Mouse (Mus musculus) fibroblast of lung, adult 2 months (primary cell): ENCODE results near the gene Bod1.

Experiments used
- DNase-seq: peaks from one replicate; pipeline ENCODE4 v3.0.0-alpha.2; 2011; ENCODE audit warnings: low read depth

The Bod1 gene

GRCm38 (mm10) chr11:31669172-31669869 lies 2.4 kb downstream of the Bod1 start:
- DNase-seq: no peak

- peak; percentile 28 for DNase-seq
These were observed 7.5 kb downstream of the Bod1 start for GRCm38 (mm10) chr11:31664186-31664585.

GRCm38 (mm10) chr11:31663501-31663900 lies 8.2 kb downstream of the Bod1 start:
- no peak for DNase-seq

- peak; percentile 60 for DNase-seq
These were observed 8.7 kb downstream of the Bod1 start for GRCm38 (mm10) chr11:31662872-31663446.

GRCm38 (mm10) chr11:31662214-31662613 lies 9.5 kb downstream of the Bod1 start:
- DNase-seq: no peak

GRCm38 (mm10) chr11:31657806-31658175 lies 13.9 kb downstream of the Bod1 start:
- peak; percentile 59 for DNase-seq

- peak; percentile 23 for DNase-seq
These were observed 14.4 kb downstream of the Bod1 start for GRCm38 (mm10) chr11:31657168-31657805.

GRCm38 (mm10) chr11:31649507-31649906 lies 22.2 kb downstream of the Bod1 start:
- no peak for DNase-seq

- DNase-seq: no peak
These were observed 24.4 kb downstream of the Bod1 start for GRCm38 (mm10) chr11:31647268-31647667.

- no peak for DNase-seq
These were observed 25.1 kb downstream of the Bod1 start for GRCm38 (mm10) chr11:31646571-31646970.

- DNase-seq: no peak
These were observed 28.6 kb downstream of the Bod1 start for GRCm38 (mm10) chr11:31643120-31643519.

- no peak for DNase-seq
These were observed 30.4 kb downstream of the Bod1 start for GRCm38 (mm10) chr11:31641066-31641810.

- DNase-seq: no peak
These were observed 31.5 kb downstream of the Bod1 start for GRCm38 (mm10) chr11:31640187-31640586.

GRCm38 (mm10) chr11:31637788-31638373 lies 33.8 kb downstream of the Bod1 start:
- DNase-seq: peak; percentile 30

- DNase-seq: no peak
These were observed 43.0 kb downstream of the Bod1 start for GRCm38 (mm10) chr11:31628700-31629099.

- DNase-seq: no peak
These were observed 50.9 kb downstream of the Bod1 start for GRCm38 (mm10) chr11:31620796-31621195.

GRCm38 (mm10) chr11:31617797-31618196 lies 53.9 kb downstream of the Bod1 start:
- DNase-seq: no peak

- peak; percentile 77 for DNase-seq
These were observed 54.4 kb downstream of the Bod1 start for GRCm38 (mm10) chr11:31617236-31617635.

GRCm38 (mm10) chr11:31616722-31617121 lies 55.0 kb downstream of the Bod1 start:
- no peak for DNase-seq
